Mouse (Mus musculus) embryonic fibroblast, embryonic 13.5 days (primary cell): ENCODE data around the gene Eif4b. TPM values are rescaled to one million over a fixed set of nuclear protein-coding genes. Genes with fewer than 3 reads are reported as not detected.

Experiments used
- H3K27ac ChIP-seq: 2 replicates; pipeline ENCODE4 v1.5.1; 2012; ENCODE audit warnings: low read length, control low read depth, inconsistent platforms; ENCODE audit not compliant: insufficient read depth
- H3K4me1 ChIP-seq: 2 replicates; pipeline ENCODE4 v1.6.1; 2011; ENCODE audit warnings: low read length; ENCODE audit not compliant: control insufficient read depth, insufficient read depth
- H3K4me3 ChIP-seq: 2 replicates; pipeline ENCODE4 v1.5.1; 2011; ENCODE audit warnings: mild to moderate bottlenecking, control low read depth, low read length; ENCODE audit not compliant: insufficient read depth
- CTCF ChIP-seq: IDR thresholded peaks from 2 replicates; pipeline ENCODE4 v1.5.1; 2011; ENCODE audit warnings: mild to moderate bottlenecking, control low read depth, low read length, moderate library complexity, borderline replicate concordance; ENCODE audit not compliant: insufficient read depth
- POLR2A ChIP-seq: IDR thresholded peaks from 2 replicates; pipeline ENCODE4 v1.6.1; 2011; ENCODE audit warnings: low read depth, mild to moderate bottlenecking, control low read depth, low read length, moderate library complexity
- polyA plus RNA-seq: library from polyadenylated mRNA; stranded (reverse); fragments of >200 nt; gene quantifications from 2 replicates; pipeline ENCODE4 v1.2.4, GENCODE M21; 2011; ENCODE audit warnings: low read depth; ENCODE audit not compliant: missing spikeins, insufficient read length

The Eif4b gene
- 309 and 317 TPM in 2 replicates for polyA plus RNA-seq

GRCm38 (mm10) chr15:102073559-102074069 is at the start of gene Eif4b:
TSS of gene Eif4b (plus strand) at chr15:102073773.
- Histone ChIP-seq H3K4me1 (peaks cover 4% of the 10 kb centered on the region; the same call in 1 of the 2 replicates), H3K4me3 (peak within 1 kb of the TSS; percentile 84), H3K27ac (peak within 1 kb of the TSS; percentile 94)
- TF ChIP-seq POLR2A (peak; percentile 82), CTCF (no peak)

- TF ChIP-seq CTCF, result no peak
- no peak for TF ChIP-seq POLR2A
- Histone ChIP-seq H3K4me3 (no peak overlapping the region), H3K27ac (no peak overlapping the region), H3K4me1 (peaks cover 5% of the 10 kb centered on the region; the same call in 1 of the 2 replicates)
Measured at GRCm38 (mm10) chr15:102023888-102024287, 49.7 kb upstream of the Eif4b start.

GRCm38 (mm10) chr15:102025136-102025872 is 48.3 kb upstream of the Eif4b start:
- no peak overlapping the region for H3K27ac ChIP-seq
- H3K4me3 ChIP-seq, result no peak overlapping the region
- peaks cover 5% of the 10 kb centered on the region; the same call in 1 of the 2 replicates for H3K4me1 ChIP-seq
- TF ChIP-seq CTCF (no peak), POLR2A (no peak)

GRCm38 (mm10) chr15:102026430-102026829 is 47.1 kb upstream of the Eif4b start:
- H3K4me1 ChIP-seq, result peaks cover 5% of the 10 kb centered on the region; the same call in 1 of the 2 replicates
- no peak overlapping the region for H3K4me3 ChIP-seq
- TF ChIP-seq CTCF (no peak), POLR2A (no peak)
- no peak overlapping the region for H3K27ac ChIP-seq

GRCm38 (mm10) chr15:102028040-102028439 is 45.5 kb upstream of the Eif4b start, which contains the start of gene Krt18:
TSS of gene Krt18 (plus strand) at chr15:102028180.
- TF ChIP-seq POLR2A (no peak), CTCF (no peak)
- Histone ChIP-seq H3K27ac (no peak within 1 kb of the TSS), H3K4me1 (peaks cover 5% of the 10 kb centered on the region; the same call in 1 of the 2 replicates), H3K4me3 (peak within 1 kb of the TSS; percentile 11; the same call in 1 of the 2 replicates)

- H3K4me1 ChIP-seq, result peaks cover 5% of the 10 kb centered on the region
- no peak overlapping the region for H3K4me3 ChIP-seq
- no peak for TF ChIP-seq POLR2A
- no peak for TF ChIP-seq CTCF
- H3K27ac ChIP-seq, result no peak overlapping the region
Measured at GRCm38 (mm10) chr15:102034121-102035053, 39.2 kb upstream of the Eif4b start.

- peaks cover 7% of the 10 kb centered on the region for H3K4me1 ChIP-seq
- no peak overlapping the region for H3K4me3 ChIP-seq
- no peak overlapping the region for H3K27ac ChIP-seq
- TF ChIP-seq POLR2A (no peak), CTCF (no peak)
Measured at GRCm38 (mm10) chr15:102040277-102040676, 33.3 kb upstream of the Eif4b start.

- TF ChIP-seq CTCF (no peak), POLR2A (no peak)
- H3K4me3 ChIP-seq, result no peak overlapping the region
Measured at GRCm38 (mm10) chr15:102041951-102042350, 31.6 kb upstream of the Eif4b start.

GRCm38 (mm10) chr15:102044745-102045144 is 28.8 kb upstream of the Eif4b start:
- H3K4me3 ChIP-seq, result no peak overlapping the region
- H3K4me1 ChIP-seq, result peaks cover 11% of the 10 kb centered on the region
- H3K27ac ChIP-seq, result 0 out of 2 replicates have a peak overlapping the region, but pooled peaks have one; percentile 56
- TF ChIP-seq CTCF (no peak), POLR2A (no peak)

More at GRCm38 (mm10) chr15:102041951-102042350, 31.6 kb upstream of the Eif4b start:
- H3K27ac ChIP-seq, result no peak overlapping the region
- H3K4me1 ChIP-seq, result peaks cover 13% of the 10 kb centered on the region

GRCm38 (mm10) chr15:102045691-102046090 is 27.9 kb upstream of the Eif4b start:
- Histone ChIP-seq H3K4me3 (no peak overlapping the region), H3K4me1 (peaks cover 11% of the 10 kb centered on the region), H3K27ac (peak overlapping the region; percentile 56; the same call in 1 of the 2 replicates)
- TF ChIP-seq POLR2A (no peak), CTCF (no peak)
